Mouse (Mus musculus): Measurements from ENCODE around the gene Sulf2.

Gene Sulf2

GRCm38 (mm10) chr2:166068261-166068660, 87.2 kb downstream of the Sulf2 start:
- no peak for DNase-seq (ENCODE audit: extremely low read depth, insufficient read length, low spot score)

- no peak for DNase-seq (ENCODE audit: extremely low read depth, insufficient read length, low spot score)
Observed at GRCm38 (mm10) chr2:166066434-166066833, 89.0 kb downstream of the Sulf2 start.

GRCm38 (mm10) chr2:166062431-166062830, 93.0 kb downstream of the Sulf2 start:
- no peak for DNase-seq (ENCODE audit: extremely low read depth, insufficient read length, low spot score)

- no peak for DNase-seq (ENCODE audit: extremely low read depth, insufficient read length, low spot score)
Observed at GRCm38 (mm10) chr2:166062008-166062407, 93.5 kb downstream of the Sulf2 start.

- no peak for DNase-seq (ENCODE audit: extremely low read depth, insufficient read length, low spot score)
Observed at GRCm38 (mm10) chr2:166059684-166060423, 95.6 kb downstream of the Sulf2 start.

GRCm38 (mm10) chr2:166054002-166054539, 101.4 kb downstream of the Sulf2 start:
- no peak for DNase-seq (ENCODE audit: extremely low read depth, insufficient read length, low spot score)

- no peak for DNase-seq (ENCODE audit: extremely low read depth, insufficient read length, low spot score)
Observed at GRCm38 (mm10) chr2:166051966-166052365, 103.5 kb downstream of the Sulf2 start.

- DNase-seq (ENCODE audit: extremely low read depth, insufficient read length, low spot score) = no peak
Observed at GRCm38 (mm10) chr2:166051421-166051820, 104.0 kb downstream of the Sulf2 start.

GRCm38 (mm10) chr2:166048852-166049251, 106.6 kb downstream of the Sulf2 start:
- DNase-seq (ENCODE audit: extremely low read depth, insufficient read length, low spot score) = no peak

GRCm38 (mm10) chr2:166047931-166048330, 107.5 kb downstream of the Sulf2 start:
- no peak for DNase-seq (ENCODE audit: extremely low read depth, insufficient read length, low spot score)

GRCm38 (mm10) chr2:166045549-166046501, 109.6 kb downstream of the Sulf2 start:
- peak; percentile 45 for DNase-seq (ENCODE audit: extremely low read depth, insufficient read length, low spot score)

- no peak for DNase-seq (ENCODE audit: extremely low read depth, insufficient read length, low spot score)
Observed at GRCm38 (mm10) chr2:166045006-166045405, 110.5 kb downstream of the Sulf2 start.

GRCm38 (mm10) chr2:166042542-166042941, 112.9 kb downstream of the Sulf2 start:
- DNase-seq (ENCODE audit: extremely low read depth, insufficient read length, low spot score) = no peak

GRCm38 (mm10) chr2:166039681-166040080, 115.8 kb downstream of the Sulf2 start:
- no peak for DNase-seq (ENCODE audit: extremely low read depth, insufficient read length, low spot score)

GRCm38 (mm10) chr2:166035725-166036124, 119.7 kb downstream of the Sulf2 start:
- no peak for DNase-seq (ENCODE audit: extremely low read depth, insufficient read length, low spot score)

- no peak for DNase-seq (ENCODE audit: extremely low read depth, insufficient read length, low spot score)
Observed at GRCm38 (mm10) chr2:166034967-166035490, 120.4 kb downstream of the Sulf2 start.

- no peak for DNase-seq (ENCODE audit: extremely low read depth, insufficient read length, low spot score)
Observed at GRCm38 (mm10) chr2:166032628-166033027, 122.8 kb downstream of the Sulf2 start.

GRCm38 (mm10) chr2:166031120-166031929, 124.1 kb downstream of the Sulf2 start:
- peak; percentile 61 for DNase-seq (ENCODE audit: extremely low read depth, insufficient read length, low spot score)

GRCm38 (mm10) chr2:166030256-166030995, 125.0 kb downstream of the Sulf2 start:
- peak; percentile 38 for DNase-seq (ENCODE audit: extremely low read depth, insufficient read length, low spot score)

- DNase-seq (ENCODE audit: extremely low read depth, insufficient read length, low spot score) = no peak
Observed at GRCm38 (mm10) chr2:166029232-166029631, 126.2 kb downstream of the Sulf2 start.
